Comparison of ENCODE assay signal across 9 mouse cellular contexts in the genomic region with DNA sequence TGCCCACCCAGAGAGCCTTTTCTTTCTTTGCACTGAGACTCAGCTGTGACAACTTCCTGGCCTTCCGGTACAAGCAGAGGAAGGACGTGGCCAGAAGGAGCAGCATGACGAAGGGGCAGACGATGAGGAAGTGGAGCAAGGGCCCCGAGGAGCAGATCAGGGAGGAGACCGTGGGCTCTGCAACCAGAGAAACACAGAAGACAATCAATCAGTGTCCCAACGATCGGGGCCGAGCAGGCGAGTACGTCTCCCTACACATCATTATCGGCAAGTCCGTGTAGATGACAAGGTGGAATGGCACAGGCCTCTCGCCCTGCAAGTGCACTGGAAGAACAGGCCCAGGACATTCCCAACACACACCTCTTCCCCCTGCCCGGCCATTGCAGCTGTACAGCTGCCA. TPM values are rescaled to one million over a fixed set of nuclear protein-coding genes. Genes with fewer than 3 reads are reported as not detected.
DNase-seq lines count a peak whose midpoint lies in the region; ATAC-seq and TF ChIP-seq lines count a peak whose summit lies in the region.
"Had no signal": no experiment of that assay in that cellular context is flagged by ENCODE, and none has a peak within 500 bp of the region (broad histone marks: within the 10 kb centered on the region; RNA-seq: fewer than 3 reads in every experiment).

No protein-coding gene starts in this region.

- H3K4me1 ChIP-seq in midbrain, embryonic 14.5 days (ENCODE audit: control insufficient read depth, insufficient read depth, low read length) = no peaks in the 10 kb centered on the region; the same call in 1 of the 2 replicates
- H3K4me1 ChIP-seq in midbrain, embryonic 13.5 days (replicated peaks) = peaks cover 32% of the 10 kb centered on the region
- peaks cover 31% of the 10 kb centered on the region for H3K4me1 ChIP-seq in heart, embryonic 15.5 days (replicated peaks)
- H3K4me1 ChIP-seq in lung, embryonic 14.5 days (ENCODE audit: insufficient read depth) = peaks cover 16% of the 10 kb centered on the region
- H3K4me1 ChIP-seq in forebrain, embryonic 16.5 days (replicated peaks; ENCODE audit: control insufficient read depth, insufficient read depth, low read length) = 0 out of 2 replicates have a peak, but pooled peaks cover 3% of the 10 kb centered on the region

- no peak overlapping the region for H3K9ac ChIP-seq in midbrain, embryonic 14.5 days (replicated peaks; ENCODE audit: low read length)
- H3K9ac ChIP-seq in midbrain, embryonic 13.5 days (replicated peaks) = no peak overlapping the region
- H3K9ac ChIP-seq in heart, embryonic 15.5 days = no peak overlapping the region
- no peak overlapping the region for H3K9ac ChIP-seq in lung, embryonic 14.5 days
- H3K9ac ChIP-seq in forebrain, embryonic 16.5 days (replicated peaks; ENCODE audit: low read depth, low read length) = no peak overlapping the region

- ATAC-seq in midbrain, embryonic 14.5 days (ENCODE audit: low FRiP score, low TSS enrichment) = no peak
- ATAC-seq in midbrain, embryonic 13.5 days = no peak
- ATAC-seq in heart, embryonic 15.5 days (replicated peaks; ENCODE audit: insufficient number of reproducible peaks, insufficient read depth, low FRiP score, low read depth) = no peak
- ATAC-seq in lung, embryonic 14.5 days (ENCODE audit: insufficient read depth) = peak; percentile 29; the same call in 1 of the 2 replicates
- ATAC-seq in forebrain, embryonic 16.5 days = no peak

- 0 out of 2 replicates have a peak overlapping the region, but pooled peaks have one; percentile 13 for H3K27ac ChIP-seq in midbrain, embryonic 14.5 days (replicated peaks; ENCODE audit: low read depth, low read length)
- H3K27ac ChIP-seq in midbrain, embryonic 13.5 days = no peak overlapping the region
- H3K27ac ChIP-seq in heart, embryonic 15.5 days = peak overlapping the region; percentile 45
- H3K27ac ChIP-seq in lung, embryonic 14.5 days (ENCODE audit: low read depth) = peak overlapping the region; percentile 19; the same call in 1 of the 2 replicates
- no peak overlapping the region for H3K27ac ChIP-seq in forebrain, embryonic 16.5 days (ENCODE audit: low read length)

- H3K36me3 ChIP-seq in midbrain, embryonic 14.5 days (ENCODE audit: control insufficient read depth, insufficient read depth, low read length) = no peaks in the 10 kb centered on the region
- no peaks in the 10 kb centered on the region for H3K36me3 ChIP-seq in midbrain, embryonic 13.5 days
- no peaks in the 10 kb centered on the region for H3K36me3 ChIP-seq in heart, embryonic 15.5 days
- no peaks in the 10 kb centered on the region for H3K36me3 ChIP-seq in lung, embryonic 14.5 days (ENCODE audit: insufficient read depth)
- H3K36me3 ChIP-seq in forebrain, embryonic 16.5 days (ENCODE audit: control insufficient read depth, insufficient read depth) = no peaks in the 10 kb centered on the region

- H3K27me3 ChIP-seq in midbrain, embryonic 14.5 days (ENCODE audit: control insufficient read depth, insufficient read depth, low read length) = no peaks in the 10 kb centered on the region
- H3K27me3 ChIP-seq in midbrain, embryonic 13.5 days = no peaks in the 10 kb centered on the region
- H3K27me3 ChIP-seq in heart, embryonic 15.5 days = no peaks in the 10 kb centered on the region
- no peaks in the 10 kb centered on the region for H3K27me3 ChIP-seq in lung, embryonic 14.5 days (ENCODE audit: insufficient read depth, low read length)
- no peaks in the 10 kb centered on the region for H3K27me3 ChIP-seq in forebrain, embryonic 16.5 days (replicated peaks; ENCODE audit: control insufficient read depth, insufficient read depth, low read length)

- no peak for DNase-seq in midbrain, embryonic 14.5 days
- DNase-seq in lung, embryonic 14.5 days = peak; percentile 49
- DNase-seq in thymus, postnatal 10 days (ENCODE audit: low spot score in 2 of 2) = peak; percentile 50 to 54
- no peak for DNase-seq in frontal cortex, postnatal 36 days (ENCODE audit: low spot score in 2 of 2)
- no peak for DNase-seq in ovary, postnatal 36 days (ENCODE audit: low spot score)
- DNase-seq: cerebellum, adult 9-11 months had no signal

- no peaks in the 10 kb centered on the region for H3K9me3 ChIP-seq in midbrain, embryonic 14.5 days (ENCODE audit: control insufficient read depth, low read length)
- H3K9me3 ChIP-seq in midbrain, embryonic 13.5 days = no peaks in the 10 kb centered on the region
- H3K9me3 ChIP-seq in heart, embryonic 15.5 days (replicated peaks) = no peaks in the 10 kb centered on the region
- H3K9me3 ChIP-seq in lung, embryonic 14.5 days (ENCODE audit: low read depth, low read length) = no peaks in the 10 kb centered on the region
- H3K9me3 ChIP-seq in forebrain, embryonic 16.5 days (ENCODE audit: control insufficient read depth, low read length) = no peaks in the 10 kb centered on the region

- WGBS in midbrain, embryonic 14.5 days = 87% methylated on average over 15 of the region's 15 CpGs
- 85% methylated on average over 15 of the region's 15 CpGs for WGBS in midbrain, embryonic 13.5 days
- 32% methylated on average over 15 of the region's 15 CpGs for WGBS in heart, embryonic 15.5 days
- WGBS in lung, embryonic 14.5 days = 21% methylated on average over 15 of the region's 15 CpGs
- WGBS in forebrain, embryonic 16.5 days = 86% methylated on average over 15 of the region's 15 CpGs

- H3K4me3 ChIP-seq in midbrain, embryonic 14.5 days (replicated peaks; ENCODE audit: low read depth, low read length) = no peak overlapping the region
- no peak overlapping the region for H3K4me3 ChIP-seq in midbrain, embryonic 13.5 days (replicated peaks)
- no peak overlapping the region for H3K4me3 ChIP-seq in heart, embryonic 15.5 days
- H3K4me3 ChIP-seq in lung, embryonic 14.5 days (ENCODE audit: low read depth, low read length) = no peak overlapping the region
- H3K4me3 ChIP-seq in forebrain, embryonic 16.5 days (replicated peaks; ENCODE audit: low read length) = no peak overlapping the region

- no peak overlapping the region for H3K4me2 ChIP-seq in midbrain, embryonic 14.5 days (ENCODE audit: low read length)
- H3K4me2 ChIP-seq in midbrain, embryonic 13.5 days (replicated peaks) = no peak overlapping the region
- H3K4me2 ChIP-seq in heart, embryonic 15.5 days = peak overlapping the region; percentile 5; the same call in 1 of the 2 replicates
- no peak overlapping the region for H3K4me2 ChIP-seq in lung, embryonic 14.5 days
- H3K4me2 ChIP-seq in forebrain, embryonic 16.5 days (ENCODE audit: low read length) = no peak overlapping the region

- TF ChIP-seq CTCF in lung, embryonic 14.5 days (IDR thresholded peaks at IDR 0.05; ENCODE audit: low read depth) = no peak

RNA-seq across cellular contexts. Expression of a gene that starts 24.3 kb away (rescaled TPM):
- 3.4 and 6.6 TPM in 2 replicates for polyA plus RNA-seq in midbrain, embryonic 14.5 days (2014; fragmentation: Nextera tagmentation; extraction: Ambion mirVana)
- polyA plus RNA-seq in midbrain, embryonic 13.5 days (2015; fragmentation: Nextera tagmentation; extraction: Ambion mirVana) = 8.3 TPM in 2 replicates
- polyA plus RNA-seq in heart, embryonic 15.5 days (2015; fragmentation: Nextera tagmentation; extraction: Ambion mirVana) = 8.2 and 10.8 TPM in 2 replicates
- polyA plus RNA-seq in lung, embryonic 14.5 days (2014; fragmentation: Nextera tagmentation; extraction: Ambion mirVana) = 26.4 and 27.7 TPM in 2 replicates
- 6.2 and 7.1 TPM in 2 replicates for polyA plus RNA-seq in forebrain, embryonic 16.5 days (2015; fragmentation: Nextera tagmentation; extraction: Ambion mirVana)

RNA-seq across cellular contexts. Expression of a gene that starts 35.6 kb away (rescaled TPM):
- not detected in 2 replicates for polyA plus RNA-seq in midbrain, embryonic 14.5 days (2014; fragmentation: Nextera tagmentation; extraction: Ambion mirVana)
- 0.06 TPM in 1 of 2 replicates, not detected in the other for polyA plus RNA-seq in midbrain, embryonic 13.5 days (2015; fragmentation: Nextera tagmentation; extraction: Ambion mirVana)
- 0.27 and 0.33 TPM in 2 replicates for polyA plus RNA-seq in heart, embryonic 15.5 days (2015; fragmentation: Nextera tagmentation; extraction: Ambion mirVana)
- 0.07 and 0.17 TPM in 2 replicates for polyA plus RNA-seq in lung, embryonic 14.5 days (2014; fragmentation: Nextera tagmentation; extraction: Ambion mirVana)
- polyA plus RNA-seq in forebrain, embryonic 16.5 days (2015; fragmentation: Nextera tagmentation; extraction: Ambion mirVana) = not detected in 2 replicates

Comparison
In these comparisons a context has a peak if more than half of its experiments do, and no peak if none do; other contexts are left out.
1. H3K27ac ChIP-seq: peak in midbrain, embryonic 14.5 days (single experiment), heart, embryonic 15.5 days (single experiment) and lung, embryonic 14.5 days (single experiment); none in midbrain, embryonic 13.5 days (single experiment) and forebrain, embryonic 16.5 days (single experiment).
2. DNase-seq: peak in lung, embryonic 14.5 days (single experiment) and thymus, postnatal 10 days (2 of 2); none in midbrain, embryonic 14.5 days (single experiment), frontal cortex, postnatal 36 days (0 of 2) and ovary, postnatal 36 days (single experiment).